Mouse (Mus musculus): ENCODE measurements around the gene Elovl5. TPM values are rescaled to one million over a fixed set of nuclear protein-coding genes. Genes with fewer than 3 reads are reported as not detected.

The Elovl5 gene
- polyA plus RNA-seq, 1 experiment from 2014 or later = 56.0 TPM

GRCm38 (mm10) chr9:77914616-77915015 is 2.5 kb upstream of the Elovl5 start:
- DNase-seq (ENCODE audit: low spot score) (no peak), ATAC-seq (replicated peaks; ENCODE audit: low FRiP score) (no peak)
- Histone ChIP-seq H3K27me3 (replicated peaks; ENCODE audit: control insufficient read depth, insufficient read depth, low read length) (no peaks in the 10 kb centered on the region), H3K4me1 (replicated peaks; ENCODE audit: control insufficient read depth, insufficient read depth, low read length) (peaks cover 17% of the 10 kb centered on the region), H3K27ac (ENCODE audit: low read depth, low read length) (no peak overlapping the region), H3K9ac (ENCODE audit: low read depth, low read length) (no peak overlapping the region), H3K36me3 (ENCODE audit: control insufficient read depth, insufficient read depth, low read length) (no peaks in the 10 kb centered on the region), H3K9me3 (ENCODE audit: control insufficient read depth, low read length) (no peaks in the 10 kb centered on the region), H3K4me3 (ENCODE audit: low read depth, low read length) (no peak overlapping the region), H3K4me2 (no peak overlapping the region)
- WGBS = 74% methylated on average over 4 of the region's 4 CpGs

- no peak overlapping the region for H3K9ac ChIP-seq (ENCODE audit: low read depth, low read length)
- no peak overlapping the region for H3K4me2 ChIP-seq
- WGBS = 48% methylated on average over 4 of the region's 4 CpGs
- no peak overlapping the region for H3K4me3 ChIP-seq (ENCODE audit: low read depth, low read length)
- ATAC-seq (replicated peaks; ENCODE audit: low FRiP score) (no peak), DNase-seq (ENCODE audit: low spot score) (no peak)
- peaks cover 17% of the 10 kb centered on the region for H3K4me1 ChIP-seq (replicated peaks; ENCODE audit: control insufficient read depth, insufficient read depth, low read length)
- H3K9me3 ChIP-seq (ENCODE audit: control insufficient read depth, low read length) = no peaks in the 10 kb centered on the region
- no peak overlapping the region for H3K27ac ChIP-seq (ENCODE audit: low read depth, low read length)
- H3K36me3 ChIP-seq (ENCODE audit: control insufficient read depth, insufficient read depth, low read length) = no peaks in the 10 kb centered on the region
- H3K27me3 ChIP-seq (replicated peaks; ENCODE audit: control insufficient read depth, insufficient read depth, low read length) = no peaks in the 10 kb centered on the region
Observed at GRCm38 (mm10) chr9:77915791-77916190, 1.4 kb upstream of the Elovl5 start.

GRCm38 (mm10) chr9:77917622-77918131 is 513 bp downstream of the Elovl5 start:
- peak overlapping the region; percentile 92 for H3K4me3 ChIP-seq (ENCODE audit: low read depth, low read length)
- peak; percentile 68 for DNase-seq (ENCODE audit: low spot score)
- H3K36me3 ChIP-seq (ENCODE audit: control insufficient read depth, insufficient read depth, low read length) = no peaks in the 10 kb centered on the region
- H3K4me2 ChIP-seq = peak overlapping the region; percentile 71
- ATAC-seq (replicated peaks; ENCODE audit: low FRiP score) = peak; percentile 45
- no peaks in the 10 kb centered on the region for H3K9me3 ChIP-seq (ENCODE audit: control insufficient read depth, low read length)
- peaks cover 8% of the 10 kb centered on the region for H3K4me1 ChIP-seq (replicated peaks; ENCODE audit: control insufficient read depth, insufficient read depth, low read length)
- H3K27ac ChIP-seq (ENCODE audit: low read depth, low read length) = peak overlapping the region; percentile 6
- under 1% methylated on average over 45 of the region's 45 CpGs for WGBS
- peak overlapping the region; percentile 51 for H3K9ac ChIP-seq (ENCODE audit: low read depth, low read length)
- H3K27me3 ChIP-seq (replicated peaks; ENCODE audit: control insufficient read depth, insufficient read depth, low read length) = no peaks in the 10 kb centered on the region

- peaks cover 8% of the 10 kb centered on the region for H3K4me1 ChIP-seq (replicated peaks; ENCODE audit: control insufficient read depth, insufficient read depth, low read length)
- DNase-seq (ENCODE audit: low spot score) (peak; percentile 45), ATAC-seq (replicated peaks; ENCODE audit: low FRiP score) (no peak)
Observed at GRCm38 (mm10) chr9:77918211-77918610, 1.0 kb downstream of the Elovl5 start.

GRCm38 (mm10) chr9:77918961-77919670 is 2.0 kb downstream of the Elovl5 start:
- DNase-seq (ENCODE audit: low spot score) (no peak), ATAC-seq (replicated peaks; ENCODE audit: low FRiP score) (no peak)
- H3K4me2 ChIP-seq = peak overlapping the region; percentile 1; the same call in 1 of the 2 replicates
- H3K27ac ChIP-seq (ENCODE audit: low read depth, low read length) = no peak overlapping the region
- H3K36me3 ChIP-seq (ENCODE audit: control insufficient read depth, insufficient read depth, low read length) = no peaks in the 10 kb centered on the region
- no peak overlapping the region for H3K4me3 ChIP-seq (ENCODE audit: low read depth, low read length)
- WGBS = 71% methylated on average over 5 of the region's 5 CpGs
- no peaks in the 10 kb centered on the region for H3K27me3 ChIP-seq (replicated peaks; ENCODE audit: control insufficient read depth, insufficient read depth, low read length)
- H3K9ac ChIP-seq (ENCODE audit: low read depth, low read length) = no peak overlapping the region
- no peaks in the 10 kb centered on the region for H3K9me3 ChIP-seq (ENCODE audit: control insufficient read depth, low read length)
- H3K4me1 ChIP-seq (replicated peaks; ENCODE audit: control insufficient read depth, insufficient read depth, low read length) = peaks cover 8% of the 10 kb centered on the region

More at GRCm38 (mm10) chr9:77918211-77918610, 1.0 kb downstream of the Elovl5 start:
- no peaks in the 10 kb centered on the region for H3K9me3 ChIP-seq (ENCODE audit: control insufficient read depth, low read length)
- H3K36me3 ChIP-seq (ENCODE audit: control insufficient read depth, insufficient read depth, low read length) = no peaks in the 10 kb centered on the region
- no peak overlapping the region for H3K27ac ChIP-seq (ENCODE audit: low read depth, low read length)
- H3K27me3 ChIP-seq (replicated peaks; ENCODE audit: control insufficient read depth, insufficient read depth, low read length) = no peaks in the 10 kb centered on the region
- 15% methylated on average over 10 of the region's 10 CpGs for WGBS
- H3K9ac ChIP-seq (ENCODE audit: low read depth, low read length) = peak overlapping the region; percentile 51
- peak overlapping the region; percentile 71 for H3K4me2 ChIP-seq
- peak overlapping the region; percentile 92 for H3K4me3 ChIP-seq (ENCODE audit: low read depth, low read length)

GRCm38 (mm10) chr9:77920481-77920880 is 3.3 kb downstream of the Elovl5 start:
- WGBS = 90% methylated on average over 3 of the region's 3 CpGs
- no peaks in the 10 kb centered on the region for H3K27me3 ChIP-seq (replicated peaks; ENCODE audit: control insufficient read depth, insufficient read depth, low read length)
- DNase-seq (ENCODE audit: low spot score) (no peak), ATAC-seq (replicated peaks; ENCODE audit: low FRiP score) (no peak)
- H3K9me3 ChIP-seq (ENCODE audit: control insufficient read depth, low read length) = no peaks in the 10 kb centered on the region
- H3K4me2 ChIP-seq = no peak overlapping the region
- H3K4me1 ChIP-seq (replicated peaks; ENCODE audit: control insufficient read depth, insufficient read depth, low read length) = peaks cover 8% of the 10 kb centered on the region
- H3K9ac ChIP-seq (ENCODE audit: low read depth, low read length) = no peak overlapping the region
- H3K27ac ChIP-seq (ENCODE audit: low read depth, low read length) = no peak overlapping the region
- H3K36me3 ChIP-seq (ENCODE audit: control insufficient read depth, insufficient read depth, low read length) = no peaks in the 10 kb centered on the region
- no peak overlapping the region for H3K4me3 ChIP-seq (ENCODE audit: low read depth, low read length)

GRCm38 (mm10) chr9:77921366-77922260 is 4.4 kb downstream of the Elovl5 start:
- ATAC-seq (replicated peaks; ENCODE audit: low FRiP score) (no peak), DNase-seq (ENCODE audit: low spot score) (no peak)
- H3K36me3 ChIP-seq (ENCODE audit: control insufficient read depth, insufficient read depth, low read length) = no peaks in the 10 kb centered on the region
- H3K4me2 ChIP-seq = no peak overlapping the region
- H3K9me3 ChIP-seq (ENCODE audit: control insufficient read depth, low read length) = no peaks in the 10 kb centered on the region
- H3K4me1 ChIP-seq (replicated peaks; ENCODE audit: control insufficient read depth, insufficient read depth, low read length) = peaks cover 8% of the 10 kb centered on the region
- no peaks in the 10 kb centered on the region for H3K27me3 ChIP-seq (replicated peaks; ENCODE audit: control insufficient read depth, insufficient read depth, low read length)
- no peak overlapping the region for H3K4me3 ChIP-seq (ENCODE audit: low read depth, low read length)
- WGBS = 76% methylated on average over 16 of the region's 18 CpGs
- no peak overlapping the region for H3K27ac ChIP-seq (ENCODE audit: low read depth, low read length)
- no peak overlapping the region for H3K9ac ChIP-seq (ENCODE audit: low read depth, low read length)

- H3K4me2 ChIP-seq = no peak overlapping the region
- H3K36me3 ChIP-seq (ENCODE audit: control insufficient read depth, insufficient read depth, low read length) = no peaks in the 10 kb centered on the region
- H3K27me3 ChIP-seq (replicated peaks; ENCODE audit: control insufficient read depth, insufficient read depth, low read length) = no peaks in the 10 kb centered on the region
- H3K4me3 ChIP-seq (ENCODE audit: low read depth, low read length) = no peak overlapping the region
- no peak for ATAC-seq (replicated peaks; ENCODE audit: low FRiP score)
- no peak for DNase-seq (ENCODE audit: low spot score)
- WGBS = 77% methylated on average over 8 of the region's 8 CpGs
- H3K9me3 ChIP-seq (ENCODE audit: control insufficient read depth, low read length) = no peaks in the 10 kb centered on the region
- H3K27ac ChIP-seq (ENCODE audit: low read depth, low read length) = no peak overlapping the region
- H3K9ac ChIP-seq (ENCODE audit: low read depth, low read length) = no peak overlapping the region
- peaks cover 2% of the 10 kb centered on the region; the same call in 1 of the 2 replicates for H3K4me1 ChIP-seq (replicated peaks; ENCODE audit: control insufficient read depth, insufficient read depth, low read length)
Observed at GRCm38 (mm10) chr9:77923774-77924173, 6.6 kb downstream of the Elovl5 start.
